Mouse (Mus musculus) hindbrain, embryonic 15.5 days (tissue): Measurements from ENCODE around the gene Npm3. TPM values are rescaled to one million over a fixed set of nuclear protein-coding genes. Genes with fewer than 3 reads are reported as not detected.
A peak's percentile ranks its signal among the peaks of the same experiment; 100 is the strongest.

ENCODE experiments used
- ATAC-seq: fragments of 200-750 bp; cut with Nextera tagmentation; 2 replicates; pipeline ENCODE4 v1.8.0; 2017; ENCODE audit warnings: low read depth, moderate number of reproducible peaks, moderate TSS enrichment; ENCODE audit not compliant: low FRiP score
- H3K27ac ChIP-seq: fragments of 300-500 bp; sonication (generic); replicated peaks from 2 replicates; pipeline ENCODE4 v1.5.1; 2015; ENCODE audit warnings: mild to moderate bottlenecking, inconsistent platforms
- H3K27me3 ChIP-seq: fragments of 300-500 bp; sonication (generic); 2 replicates; pipeline ENCODE4 v1.6.1; 2015; ENCODE audit warnings: control low read depth, inconsistent platforms
- H3K36me3 ChIP-seq: fragments of 300-500 bp; sonication (generic); 2 replicates; pipeline ENCODE4 v1.6.1; 2015; ENCODE audit warnings: control low read depth, inconsistent platforms
- H3K4me1 ChIP-seq: fragments of 300-500 bp; sonication (generic); replicated peaks from 2 replicates; pipeline ENCODE4 v1.6.1; 2015; ENCODE audit warnings: control low read depth, inconsistent platforms
- H3K4me2 ChIP-seq: fragments of 300-500 bp; sonication (generic); 2 replicates; pipeline ENCODE4 v1.6.1; 2015; ENCODE audit warnings: moderate library complexity, mild to moderate bottlenecking, inconsistent platforms
- H3K4me3 ChIP-seq: fragments of 300-500 bp; sonication (generic); 2 replicates; pipeline ENCODE4 v1.5.1; 2015; ENCODE audit warnings: mild to moderate bottlenecking, inconsistent platforms
- H3K9ac ChIP-seq: fragments of 300-500 bp; sonication (generic); 2 replicates; pipeline ENCODE4 v1.6.1; 2015; ENCODE audit warnings: inconsistent platforms
- H3K9me3 ChIP-seq: fragments of 300-500 bp; sonication (generic); 2 replicates; pipeline ENCODE4 v1.6.1; 2016; ENCODE audit warnings: control low read depth, inconsistent platforms
- WGBS: fragments of 180-500 bp; shearing (Covaris S2); methylation state at CpG from one replicate; pipeline ENCODE4 v1.1.7; 2015; 5-methylcytosine and 5-hydroxymethylcytosine counted together
- polyA plus RNA-seq: library from polyadenylated mRNA; unstranded; fragments of >200 nt; fragmentation: Nextera tagmentation; extraction: Ambion mirVana; gene quantifications from 2 replicates; pipeline ENCODE4 v1.2.1, GENCODE M21; 2015

Gene Npm3
- polyA plus RNA-seq, 1 experiment from 2014 or later, result 7.3 TPM

- WGBS, result 38% methylated on average over 17 of the region's 17 CpGs
- Histone ChIP-seq H3K27ac (peak overlapping the region; percentile 71), H3K36me3 (0 out of 2 replicates have a peak, but pooled peaks cover 4% of the 10 kb centered on the region), H3K9ac (peak overlapping the region; percentile 39), H3K4me2 (peak overlapping the region; percentile 67), H3K9me3 (no peaks in the 10 kb centered on the region), H3K4me1 (peaks cover 37% of the 10 kb centered on the region), H3K27me3 (no peaks in the 10 kb centered on the region), H3K4me3 (peak overlapping the region; percentile 65)
- ATAC-seq, result no peak
Observed at GRCm38 (mm10) chr19:45783933-45784576, 34.7 kb upstream of the Npm3 start.

DNA sequence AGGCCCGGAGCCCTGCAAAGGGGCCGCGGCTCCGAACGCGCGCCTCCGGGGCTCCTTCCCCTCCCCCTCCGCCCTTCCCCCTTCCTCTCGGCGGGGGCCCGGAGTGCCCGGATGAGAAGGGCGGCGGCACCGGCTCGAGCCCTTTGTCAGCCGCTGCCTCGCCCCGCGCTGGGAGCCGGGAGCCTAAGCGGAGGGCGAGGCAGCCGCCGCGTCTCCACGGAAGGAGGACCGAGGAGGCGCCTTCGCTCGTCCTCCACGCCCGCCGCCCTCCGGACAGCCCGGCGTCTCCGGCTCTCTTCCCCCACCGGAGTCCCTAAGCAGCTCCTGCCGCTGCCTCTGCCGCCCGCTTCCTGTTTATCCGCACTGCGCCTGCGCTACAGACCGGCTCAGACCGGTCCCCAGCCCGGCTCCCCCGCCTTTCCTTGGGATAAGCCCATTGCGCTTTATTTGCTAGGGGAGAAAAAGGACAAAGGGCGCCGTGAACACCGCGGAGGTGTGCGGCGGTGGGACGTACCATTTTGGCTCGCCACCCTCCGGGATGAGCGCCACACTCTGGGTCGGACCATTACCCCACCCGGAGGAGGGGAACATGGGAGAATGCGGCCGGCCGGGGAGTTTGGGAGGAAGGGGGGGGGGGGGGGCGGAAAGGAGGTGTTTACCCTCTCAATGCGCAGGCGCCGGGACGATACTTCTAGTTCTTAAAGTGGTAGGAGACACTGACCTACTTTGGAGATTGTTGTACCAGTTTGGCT, 34.0 kb upstream of the Npm3 start, which contains the start of gene Mgea5:
Mgea5 (minus strand) TSS at position 657 of the 752 bp plus-strand sequence.
- under 1% methylated on average over 59 of the region's 71 CpGs for WGBS
- H3K4me3 ChIP-seq, result peak within 1 kb of the TSS; percentile 65
- H3K27ac ChIP-seq, result peak within 1 kb of the TSS; percentile 95
- H3K36me3 ChIP-seq, result peaks cover 5% of the 10 kb centered on the region
- H3K9ac ChIP-seq, result peak within 1 kb of the TSS; percentile 84
- H3K4me2 ChIP-seq, result peak within 1 kb of the TSS; percentile 67
- no peaks in the 10 kb centered on the region for H3K9me3 ChIP-seq
- H3K27me3 ChIP-seq, result no peaks in the 10 kb centered on the region
- peak; percentile 98 for ATAC-seq
- H3K4me1 ChIP-seq, result peaks cover 44% of the 10 kb centered on the region

DNA sequence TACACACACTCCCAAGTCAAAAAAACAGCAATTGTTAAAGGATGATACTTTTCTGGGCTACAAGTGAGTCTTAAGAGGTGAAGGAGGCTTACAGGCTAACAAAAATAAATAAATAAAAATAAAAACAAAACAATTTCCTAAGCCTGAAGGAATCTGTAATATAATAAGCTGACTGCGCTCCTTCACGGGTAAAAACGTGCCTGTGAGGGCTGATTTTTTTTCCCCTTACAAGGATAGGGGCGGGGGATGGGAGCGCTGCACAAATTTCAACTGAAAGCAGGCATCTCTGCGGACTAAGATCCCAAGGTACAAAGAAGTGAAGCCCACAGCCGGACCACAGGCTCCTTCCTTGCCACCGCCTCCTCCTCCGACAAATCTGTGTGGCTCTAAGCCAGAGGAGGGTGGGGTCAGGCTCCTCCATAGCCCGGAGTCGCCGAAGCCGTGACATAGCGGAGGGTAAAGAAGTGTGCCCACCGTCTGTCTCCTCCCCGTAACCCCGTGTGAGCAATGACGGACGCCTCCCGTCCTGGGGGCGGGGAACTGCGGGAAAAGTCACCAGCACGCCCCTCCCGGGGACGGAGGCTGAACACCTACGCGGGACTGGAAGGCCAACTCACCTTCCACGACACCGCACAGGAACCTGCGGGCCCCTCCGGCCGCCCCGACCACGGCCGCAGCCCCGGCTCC, 33.1 kb upstream of the Npm3 start:
- H3K36me3 ChIP-seq, result peaks cover 13% of the 10 kb centered on the region
- 1% methylated on average over 36 of the region's 36 CpGs for WGBS
- peak overlapping the region; percentile 84 for H3K9ac ChIP-seq

GRCm38 (mm10) chr19:45781676-45782075, 32.3 kb upstream of the Npm3 start:
- no peaks in the 10 kb centered on the region for H3K27me3 ChIP-seq
- H3K9ac ChIP-seq, result no peak overlapping the region
- 53% methylated on average over 8 of the region's 8 CpGs for WGBS
- H3K27ac ChIP-seq, result no peak overlapping the region
- peak overlapping the region; percentile 66 for H3K4me2 ChIP-seq
- no peaks in the 10 kb centered on the region for H3K9me3 ChIP-seq
- H3K36me3 ChIP-seq, result peaks cover 21% of the 10 kb centered on the region
- no peak for ATAC-seq
- peak overlapping the region; percentile 65 for H3K4me3 ChIP-seq
- peaks cover 51% of the 10 kb centered on the region for H3K4me1 ChIP-seq

More for the DNA sequence above, 33.1 kb upstream of the Npm3 start:
- peak; percentile 27; the same call in 1 of the 2 replicates for ATAC-seq
- peak overlapping the region; percentile 66 for H3K4me2 ChIP-seq
- peak overlapping the region; percentile 95 for H3K27ac ChIP-seq
- no peaks in the 10 kb centered on the region for H3K27me3 ChIP-seq
- peaks cover 51% of the 10 kb centered on the region for H3K4me1 ChIP-seq
- H3K4me3 ChIP-seq, result peak overlapping the region; percentile 65
- no peaks in the 10 kb centered on the region for H3K9me3 ChIP-seq

DNA sequence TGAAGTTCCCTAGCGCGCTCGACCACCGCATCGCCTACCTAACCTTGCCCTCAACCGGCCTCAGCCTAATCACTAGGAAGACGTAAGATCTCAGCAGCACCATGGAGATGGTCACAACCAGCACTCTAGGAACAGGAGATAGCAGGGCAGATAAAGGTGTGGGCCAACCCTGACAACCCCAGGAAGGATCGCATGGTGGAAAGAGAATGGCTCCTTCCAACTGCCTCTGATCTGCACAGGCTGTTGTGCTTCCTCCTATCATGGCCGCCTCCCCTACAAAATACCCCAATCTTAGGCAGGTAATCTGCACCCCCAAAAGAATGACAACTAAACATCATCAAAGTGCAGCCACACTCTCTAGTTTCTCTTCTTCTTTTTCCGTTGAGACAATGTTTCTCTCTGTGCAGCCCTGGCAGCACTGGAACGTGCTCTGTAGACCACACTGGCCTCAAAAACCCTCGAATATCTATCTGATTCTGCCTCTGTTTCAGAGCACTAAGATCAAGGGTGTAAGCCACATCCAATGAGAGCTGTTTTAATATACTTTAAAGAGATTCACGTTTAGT, 31.0 kb upstream of the Npm3 start:
- Histone ChIP-seq H3K27me3 (no peaks in the 10 kb centered on the region), H3K27ac (no peak overlapping the region), H3K9me3 (no peaks in the 10 kb centered on the region), H3K4me2 (peak overlapping the region; percentile 66), H3K36me3 (peaks cover 32% of the 10 kb centered on the region), H3K4me3 (0 out of 2 replicates have a peak overlapping the region, but pooled peaks have one; percentile 65), H3K4me1 (peaks cover 51% of the 10 kb centered on the region), H3K9ac (no peak overlapping the region)
- 89% methylated on average over 13 of the region's 13 CpGs for WGBS
- no peak for ATAC-seq

GRCm38 (mm10) chr19:45775486-45775885, 26.1 kb upstream of the Npm3 start:
- H3K27me3 ChIP-seq, result no peaks in the 10 kb centered on the region
- 80% methylated on average over 2 of the region's 2 CpGs for WGBS
- H3K36me3 ChIP-seq, result peaks cover 78% of the 10 kb centered on the region
- H3K4me2 ChIP-seq, result no peak overlapping the region
- no peak overlapping the region for H3K9ac ChIP-seq
- no peak overlapping the region for H3K27ac ChIP-seq
- peaks cover 28% of the 10 kb centered on the region for H3K4me1 ChIP-seq
- no peaks in the 10 kb centered on the region for H3K9me3 ChIP-seq
- ATAC-seq, result no peak
- H3K4me3 ChIP-seq, result no peak overlapping the region

- 94% methylated on average over 5 of the region's 5 CpGs for WGBS
- no peak for ATAC-seq
- no peak overlapping the region for H3K27ac ChIP-seq
- H3K36me3 ChIP-seq, result peaks cover 91% of the 10 kb centered on the region
- H3K4me2 ChIP-seq, result no peak overlapping the region
- no peak overlapping the region for H3K4me3 ChIP-seq
- H3K4me1 ChIP-seq, result no peaks in the 10 kb centered on the region
- H3K9ac ChIP-seq, result no peak overlapping the region
- no peaks in the 10 kb centered on the region for H3K9me3 ChIP-seq
- H3K27me3 ChIP-seq, result no peaks in the 10 kb centered on the region
Observed at GRCm38 (mm10) chr19:45771501-45771900, 22.1 kb upstream of the Npm3 start.

GRCm38 (mm10) chr19:45760810-45761209, 11.4 kb upstream of the Npm3 start:
- WGBS, result 94% methylated on average over 3 of the region's 3 CpGs

GRCm38 (mm10) chr19:45758671-45759070, 9.3 kb upstream of the Npm3 start:
- H3K9me3 ChIP-seq, result no peaks in the 10 kb centered on the region
- no peak overlapping the region for H3K9ac ChIP-seq
- no peaks in the 10 kb centered on the region for H3K27me3 ChIP-seq
- no peak for ATAC-seq
- H3K36me3 ChIP-seq, result peaks cover 90% of the 10 kb centered on the region
- WGBS, result 93% methylated on average over 5 of the region's 5 CpGs
- H3K27ac ChIP-seq, result no peak overlapping the region
- no peak overlapping the region for H3K4me3 ChIP-seq
- no peaks in the 10 kb centered on the region for H3K4me1 ChIP-seq
- H3K4me2 ChIP-seq, result no peak overlapping the region

More at GRCm38 (mm10) chr19:45760810-45761209, 11.4 kb upstream of the Npm3 start:
- no peaks in the 10 kb centered on the region for H3K9me3 ChIP-seq
- no peak overlapping the region for H3K9ac ChIP-seq
- H3K4me2 ChIP-seq, result no peak overlapping the region
- no peak for ATAC-seq
- H3K27me3 ChIP-seq, result no peaks in the 10 kb centered on the region
- no peaks in the 10 kb centered on the region for H3K4me1 ChIP-seq
- peaks cover 85% of the 10 kb centered on the region for H3K36me3 ChIP-seq
- no peak overlapping the region for H3K27ac ChIP-seq
- no peak overlapping the region for H3K4me3 ChIP-seq

- H3K9ac ChIP-seq, result no peak overlapping the region
- peaks cover 8% of the 10 kb centered on the region for H3K4me1 ChIP-seq
- no peak for ATAC-seq
- H3K27me3 ChIP-seq, result no peaks in the 10 kb centered on the region
- no peak overlapping the region for H3K27ac ChIP-seq
- no peaks in the 10 kb centered on the region for H3K9me3 ChIP-seq
- H3K4me3 ChIP-seq, result no peak overlapping the region
- H3K36me3 ChIP-seq, result peaks cover 64% of the 10 kb centered on the region
- 90% methylated on average over 3 of the region's 3 CpGs for WGBS
- H3K4me2 ChIP-seq, result no peak overlapping the region
Observed at GRCm38 (mm10) chr19:45753551-45753950, 4.2 kb upstream of the Npm3 start.

DNA sequence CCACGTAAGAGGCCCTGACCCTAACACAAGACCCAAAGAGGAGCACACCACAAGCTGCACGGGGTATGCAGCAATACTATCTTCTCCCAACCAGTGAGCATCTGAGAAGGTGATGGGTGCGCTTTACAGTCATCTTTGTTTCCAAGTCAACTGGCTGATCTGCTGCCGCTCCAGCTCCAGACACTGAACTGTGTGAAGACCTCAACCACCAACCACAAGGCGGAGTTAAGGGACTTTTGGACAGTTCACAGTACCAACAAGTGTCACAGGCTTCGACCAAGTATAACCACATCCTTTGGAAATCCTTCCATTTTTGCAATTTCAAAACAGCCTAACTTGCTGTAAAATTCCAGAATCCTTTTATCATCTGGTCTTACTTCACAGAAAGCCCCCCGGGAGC, 2.5 kb upstream of the Npm3 start:
- Histone ChIP-seq H3K9ac (no peak overlapping the region), H3K36me3 (peaks cover 49% of the 10 kb centered on the region), H3K27me3 (no peaks in the 10 kb centered on the region), H3K4me3 (no peak overlapping the region), H3K27ac (no peak overlapping the region), H3K4me2 (no peak overlapping the region), H3K9me3 (no peaks in the 10 kb centered on the region), H3K4me1 (peaks cover 15% of the 10 kb centered on the region)
- WGBS, result 91% methylated on average over 7 of the region's 7 CpGs
- no peak for ATAC-seq
